Mouse (Mus musculus) CH12.LX (cell line): ENCODE measurements around the gene Dock3. TPM values are rescaled to one million over a fixed set of nuclear protein-coding genes. Genes with fewer than 3 reads are reported as not detected.

ENCODE experiments used
- DNase-seq: peaks from one replicate; pipeline ENCODE4 v3.0.0-alpha.2; 2013; ENCODE audit errors: extremely low read depth
- H3K27ac ChIP-seq: 2 replicates; pipeline ENCODE4 v1.5.1; 2012; ENCODE audit warnings: low read depth, mild to moderate bottlenecking, control low read depth, moderate library complexity; ENCODE audit not compliant: insufficient read depth
- H3K27me3 ChIP-seq: replicated peaks from 2 replicates; pipeline ENCODE3; 2012; ENCODE audit warnings: inconsistent platforms
- H3K36me3 ChIP-seq, 2 experiments: replicated peaks in 1 of 2; 2 replicates each; pipeline versions ENCODE3 to v1.6.1; 2012; ENCODE audit warnings: inconsistent platforms in 1 of 2, low read length in 1 of 2, mild to moderate bottlenecking in 1 of 2, mixed read lengths in 1 of 2, moderate library complexity in 1 of 2; ENCODE audit not compliant: control insufficient read depth in 1 of 2, insufficient read depth in 1 of 2
- H3K4me1 ChIP-seq, 2 experiments: 2 replicates each; pipeline ENCODE4 v1.6.1; 2012; ENCODE audit warnings: inconsistent platforms in 1 of 2, moderate library complexity in 1 of 2; ENCODE audit not compliant: insufficient read depth in 2 of 2, control insufficient read depth in 1 of 2
- H3K4me2 ChIP-seq: 2 replicates; pipeline ENCODE4 v1.6.1; 2012; ENCODE audit warnings: low read depth, mild to moderate bottlenecking, control low read depth; ENCODE audit not compliant: poor library complexity, insufficient read depth, severe bottlenecking
- H3K4me3 ChIP-seq, 3 experiments: fragments of 150-350 bp in 1 of 3; sonication (generic) in 1 of 3; replicated peaks in 1 of 3; 2 replicates each; pipeline versions ENCODE3 to v1.5.1; 2011 to 2012; ENCODE audit warnings: low read depth in 2 of 3, low read length in 2 of 3, mild to moderate bottlenecking in 2 of 3, moderate library complexity in 2 of 3, control low read depth in 1 of 3, improper control_type of control experiment in 1 of 3, inconsistent platforms in 1 of 3, mixed read lengths in 1 of 3; ENCODE audit not compliant: poor library complexity in 1 of 3
- H3K79me2 ChIP-seq: replicated peaks from 2 replicates; pipeline ENCODE4 v1.6.1; 2012; ENCODE audit warnings: mild to moderate bottlenecking, moderate library complexity; ENCODE audit not compliant: control insufficient read depth, poor library complexity, insufficient read depth, severe bottlenecking; ENCODE audit errors: extremely low read depth
- H3K9ac ChIP-seq: 2 replicates; pipeline ENCODE4 v1.6.1; 2012; ENCODE audit warnings: low read depth, mild to moderate bottlenecking, control low read depth, moderate library complexity; ENCODE audit not compliant: insufficient read depth
- H3K9me3 ChIP-seq: replicated peaks from 2 replicates; pipeline ENCODE3; 2012; ENCODE audit warnings: low read length, inconsistent platforms, mixed read lengths
- BHLHE40 ChIP-seq: IDR thresholded peaks from 2 replicates; pipeline ENCODE4 v1.6.1; 2011; ENCODE audit warnings: mild to moderate bottlenecking, low read depth, low read length, improper control_type of control experiment
- CHD2 ChIP-seq: IDR thresholded peaks from 2 replicates; pipeline ENCODE4 v1.6.1; 2011; ENCODE audit warnings: low read length, improper control_type of control experiment
- E2F4 ChIP-seq: IDR thresholded peaks from 2 replicates; pipeline ENCODE4 v1.6.1; 2011; ENCODE audit warnings: low read depth, low read length, improper control_type of control experiment; ENCODE audit not compliant: insufficient replicate concordance
- EP300 ChIP-seq: IDR thresholded peaks from 2 replicates; pipeline ENCODE4 v1.6.1; 2011; ENCODE audit warnings: low read length, improper control_type of control experiment
- HCFC1 ChIP-seq: IDR thresholded peaks from 2 replicates; pipeline ENCODE4 v1.6.1; 2012; ENCODE audit warnings: low read depth, mild to moderate bottlenecking, inconsistent platforms, low read length, improper control_type of control experiment
- JUND ChIP-seq: conservative IDR thresholded peaks from 2 replicates; pipeline ENCODE4 v1.6.1; 2011; ENCODE audit warnings: low read depth, low read length, improper control_type of control experiment
- MEF2A ChIP-seq: IDR thresholded peaks from 2 replicates; pipeline ENCODE4 v1.6.1; 2014; ENCODE audit warnings: low read depth, mild to moderate bottlenecking, inconsistent platforms, low read length, improper control_type of control experiment, borderline replicate concordance
- MXI1 ChIP-seq: IDR thresholded peaks from 2 replicates; pipeline ENCODE4 v1.6.1; 2011; ENCODE audit warnings: mild to moderate bottlenecking, low read depth, low read length, improper control_type of control experiment
- MYC ChIP-seq: IDR thresholded peaks from 2 replicates; pipeline ENCODE4 v1.6.1; 2011; ENCODE audit warnings: low read depth, mild to moderate bottlenecking, improper control_type of control experiment, low read length
- NRF1 ChIP-seq: IDR thresholded peaks from 2 replicates; pipeline ENCODE4 v1.6.1; 2014; ENCODE audit warnings: low read depth, mild to moderate bottlenecking, inconsistent platforms, low read length, improper control_type of control experiment, moderate library complexity
- PAX5 ChIP-seq: IDR thresholded peaks from 2 replicates; pipeline ENCODE4 v1.6.1; 2012; ENCODE audit warnings: low read length, inconsistent platforms, mixed read lengths
- RCOR1 ChIP-seq: conservative IDR thresholded peaks from 2 replicates; pipeline ENCODE4 v1.6.1; 2012; ENCODE audit warnings: low read depth, mild to moderate bottlenecking, inconsistent platforms, low read length, improper control_type of control experiment
- SIN3A ChIP-seq: IDR thresholded peaks from 2 replicates; pipeline ENCODE4 v1.6.1; 2012; ENCODE audit warnings: low read length, improper control_type of control experiment, inconsistent platforms
- SMC3 ChIP-seq: IDR thresholded peaks from 2 replicates; pipeline ENCODE4 v1.6.1; 2011; ENCODE audit warnings: low read depth, low read length, improper control_type of control experiment
- TBP ChIP-seq: conservative IDR thresholded peaks from 2 replicates; pipeline ENCODE4 v1.6.1; 2011; ENCODE audit warnings: low read depth, low read length, improper control_type of control experiment
- TCF12 ChIP-seq: IDR thresholded peaks from 2 replicates; pipeline ENCODE4 v1.6.1; 2014; ENCODE audit warnings: low read depth, mild to moderate bottlenecking, inconsistent platforms, low read length, improper control_type of control experiment
- UBTF ChIP-seq: IDR thresholded peaks from 2 replicates; pipeline ENCODE4 v1.6.1; 2012; ENCODE audit warnings: low read depth, mild to moderate bottlenecking, inconsistent platforms, low read length, improper control_type of control experiment, moderate library complexity
- USF1 ChIP-seq: IDR thresholded peaks from 2 replicates; pipeline ENCODE4 v1.6.1; 2014; ENCODE audit warnings: low read depth, mild to moderate bottlenecking, inconsistent platforms, low read length, improper control_type of control experiment
- dilution Hi-C: fragments of 300-500 bp; cut with MboI; formaldehyde crosslinking; loops from 2 replicates; pipeline ENCODE4 v1.14.3; 2020; ENCODE audit warnings: low sequenced_read_pairs; ENCODE audit not compliant: extremely low pct_unique_long_range_greater_than_20kb, extremely low pct_ligation_motif_present
- in situ Hi-C: fragments of 300-500 bp; cut with MboI; formaldehyde crosslinking; loops from 3 replicates; pipeline ENCODE4 v1.14.3; 2019; ENCODE audit warnings: low sequenced_read_pairs, low pct_ligation_motif_present, low pct_unique_long_range_greater_than_20kb, mixed read lengths
- polyA plus RNA-seq: library from polyadenylated mRNA; unstranded; fragments of >175 nt; gene quantifications from 2 replicates; pipeline ENCODE4 v1.2.1, GENCODE M21; 2012; ENCODE audit warnings: low read depth; ENCODE audit not compliant: insufficient read length
- total RNA-seq, 2 experiments: library from RNA; depleted of rRNA; stranded (reverse); fragments of 300-350 nt in 1 of 2; fragments of >200 nt in 1 of 2; gene quantifications; 2 replicates each; pipeline ENCODE4 v1.2.3; 2012 to 2014

Gene Dock3
- total and polyA plus RNA-seq, 3 experiments = 0.30 TPM; not detected in 2

DNA sequence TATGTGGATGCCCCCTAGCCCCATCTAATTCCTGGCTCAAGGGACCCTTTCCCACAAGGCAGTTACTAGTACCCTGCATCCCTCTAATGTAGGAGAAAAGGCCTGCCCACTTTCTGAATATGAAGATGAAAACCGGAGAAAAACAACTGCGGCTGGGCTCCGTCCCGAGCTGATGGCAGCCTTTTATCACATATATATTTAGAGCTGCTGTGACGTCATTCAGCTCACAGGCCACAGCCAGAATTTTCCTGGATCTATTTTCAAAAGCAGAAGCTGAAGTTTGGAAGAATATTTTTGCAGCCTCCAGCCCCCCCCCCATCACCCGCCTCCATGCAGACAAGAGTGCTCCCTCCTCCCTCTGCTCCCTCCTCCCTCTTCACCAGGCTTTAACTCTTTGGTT, 27.9 kb upstream of the Dock3 start:
- peaks cover 0 to 33% of the 10 kb centered on the region in 2 experiments; a peak in 2 of 4 replicates for H3K4me1 ChIP-seq
- H3K4me2 ChIP-seq = no peak overlapping the region
- H3K4me3 ChIP-seq = no peak overlapping the region
- no peak for DNase-seq
- no peaks in the 10 kb centered on the region for H3K9me3 ChIP-seq
- H3K79me2 ChIP-seq = no peaks in the 10 kb centered on the region
- no peaks in the 10 kb centered on the region for H3K27me3 ChIP-seq
- dilution Hi-C loops = no loop called here
- peaks cover 56 to 95% of the 10 kb centered on the region in 2 experiments for H3K36me3 ChIP-seq
- no peak overlapping the region for H3K9ac ChIP-seq
- in situ Hi-C loops = no loop called here
- H3K27ac ChIP-seq = no peak overlapping the region
- TF ChIP-seq TCF12 (no peak), MXI1 (no peak), PAX5 (no peak), SMC3 (no peak)

DNA sequence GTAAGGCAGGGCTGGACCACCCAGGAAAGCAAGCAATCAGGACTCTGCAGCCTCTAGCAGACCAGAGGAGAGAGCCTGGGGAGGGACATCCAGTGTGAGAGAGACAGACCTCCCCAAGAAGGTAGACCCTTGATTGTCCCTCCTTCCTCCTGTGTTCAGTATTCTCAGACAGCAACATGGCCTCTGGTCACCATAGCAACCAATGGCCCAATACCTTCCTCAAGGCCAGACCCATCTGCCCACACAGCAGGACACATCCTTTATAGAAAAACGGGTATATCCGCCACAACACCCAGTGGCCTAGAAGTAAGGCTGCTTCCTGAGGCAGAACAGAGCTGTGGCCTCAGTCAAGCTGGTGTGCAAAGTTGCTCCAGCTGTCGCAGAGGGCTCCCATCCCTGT, 23.9 kb upstream of the Dock3 start:
- no peak overlapping the region for H3K27ac ChIP-seq
- no peak overlapping the region for H3K4me2 ChIP-seq
- no peaks in the 10 kb centered on the region for H3K79me2 ChIP-seq
- no peaks in the 10 kb centered on the region for H3K27me3 ChIP-seq
- in situ Hi-C loops (no loop called here), dilution Hi-C loops (no loop called here)
- no peak overlapping the region for H3K9ac ChIP-seq
- no peaks in the 10 kb centered on the region for H3K9me3 ChIP-seq
- peaks cover 0 to 4% of the 10 kb centered on the region in 2 experiments; a peak in 2 of 4 replicates for H3K4me1 ChIP-seq
- H3K4me3 ChIP-seq = no peak overlapping the region
- no peak for DNase-seq
- TF ChIP-seq HCFC1 = no peak
- no peak for TF ChIP-seq TBP
- no peak for TF ChIP-seq MYC
- no peak for TF ChIP-seq EP300
- no peak for TF ChIP-seq USF1
- TF ChIP-seq RCOR1 = no peak
- no peak for TF ChIP-seq CHD2
- no peak for TF ChIP-seq UBTF
- TF ChIP-seq MEF2A = no peak
- no peak for TF ChIP-seq NRF1
- no peak for TF ChIP-seq JUND
- no peak for TF ChIP-seq SIN3A
- no peak for TF ChIP-seq SMC3
- TF ChIP-seq BHLHE40 = no peak
- TF ChIP-seq E2F4 = no peak
- no peak for TF ChIP-seq PAX5
- H3K36me3 ChIP-seq = peaks cover 45 to 70% of the 10 kb centered on the region in 2 experiments
